Mouse (Mus musculus) stomach, postnatal 0 days (tissue): Measurements from ENCODE around the gene Nme9. TPM values are rescaled to one million over a fixed set of nuclear protein-coding genes. Genes with fewer than 3 reads are reported as not detected.

Source experiments
- ATAC-seq: fragments of 200-750 bp; cut with Nextera tagmentation; 2 replicates; pipeline ENCODE4 v1.8.0; 2017; ENCODE audit not compliant: low FRiP score, low TSS enrichment
- DNase-seq: peaks from one replicate; pipeline ENCODE4 v3.0.0-alpha.2; 2016; ENCODE audit warnings: low spot score
- H3K27ac ChIP-seq: fragments of 300-500 bp; sonication (generic); replicated peaks from 2 replicates; pipeline ENCODE4 v1.5.1; 2014; ENCODE audit warnings: mild to moderate bottlenecking, control low read depth
- H3K27me3 ChIP-seq: fragments of 300-500 bp; sonication (generic); 2 replicates; pipeline ENCODE4 v1.6.1; 2014; ENCODE audit warnings: low read length; ENCODE audit not compliant: control insufficient read depth, insufficient read depth
- H3K36me3 ChIP-seq: fragments of 300-500 bp; sonication (generic); 2 replicates; pipeline ENCODE4 v1.6.1; 2014; ENCODE audit warnings: low read length, mixed read lengths; ENCODE audit not compliant: control insufficient read depth, insufficient read depth
- H3K4me1 ChIP-seq: fragments of 300-500 bp; sonication (generic); replicated peaks from 2 replicates; pipeline ENCODE4 v1.6.1; 2014; ENCODE audit warnings: antibody characterized with exemption; ENCODE audit not compliant: control insufficient read depth, insufficient read depth
- H3K4me2 ChIP-seq: fragments of 300-500 bp; sonication (generic); replicated peaks from 2 replicates; pipeline ENCODE4 v1.6.1; 2014; ENCODE audit warnings: low read depth, mild to moderate bottlenecking, control low read depth, moderate library complexity
- H3K4me3 ChIP-seq: fragments of 300-500 bp; sonication (generic); 2 replicates; pipeline ENCODE4 v1.5.1; 2014; ENCODE audit warnings: low read depth, low read length, control low read depth
- H3K9ac ChIP-seq: fragments of 300-500 bp; sonication (generic); 2 replicates; pipeline ENCODE4 v1.6.1; 2014; ENCODE audit warnings: mild to moderate bottlenecking, low read length, control low read depth, mixed read lengths
- H3K9me3 ChIP-seq: fragments of 300-500 bp; sonication (generic); 2 replicates; pipeline ENCODE4 v1.6.1; 2016; ENCODE audit warnings: low read length; ENCODE audit not compliant: control insufficient read depth
- CTCF ChIP-seq: IDR thresholded peaks from 2 replicates; pipeline ENCODE4 v1.5.1; 2016; ENCODE audit warnings: antibody characterized with exemption, low read depth, mild to moderate bottlenecking, moderate library complexity
- EP300 ChIP-seq: optimal IDR thresholded peaks from 2 replicates; pipeline ENCODE3; 2016; ENCODE audit warnings: antibody characterized with exemption
- WGBS: fragments of 180-500 bp; shearing (Covaris S2); extraction: QIAGEN DNeasy Blood & Tissue Kit; methylation state at CpG from one replicate; pipeline ENCODE4 v1.1.7; 2014; 5-methylcytosine and 5-hydroxymethylcytosine counted together
- polyA plus RNA-seq: library from polyadenylated mRNA; unstranded; fragments of >200 nt; fragmentation: Nextera tagmentation; extraction: Ambion mirVana; gene quantifications from 2 replicates; pipeline ENCODE4 v1.2.1, GENCODE M21; 2015

Nme9 gene
- polyA plus RNA-seq, 1 experiment from 2014 or later, result not detected

DNA sequence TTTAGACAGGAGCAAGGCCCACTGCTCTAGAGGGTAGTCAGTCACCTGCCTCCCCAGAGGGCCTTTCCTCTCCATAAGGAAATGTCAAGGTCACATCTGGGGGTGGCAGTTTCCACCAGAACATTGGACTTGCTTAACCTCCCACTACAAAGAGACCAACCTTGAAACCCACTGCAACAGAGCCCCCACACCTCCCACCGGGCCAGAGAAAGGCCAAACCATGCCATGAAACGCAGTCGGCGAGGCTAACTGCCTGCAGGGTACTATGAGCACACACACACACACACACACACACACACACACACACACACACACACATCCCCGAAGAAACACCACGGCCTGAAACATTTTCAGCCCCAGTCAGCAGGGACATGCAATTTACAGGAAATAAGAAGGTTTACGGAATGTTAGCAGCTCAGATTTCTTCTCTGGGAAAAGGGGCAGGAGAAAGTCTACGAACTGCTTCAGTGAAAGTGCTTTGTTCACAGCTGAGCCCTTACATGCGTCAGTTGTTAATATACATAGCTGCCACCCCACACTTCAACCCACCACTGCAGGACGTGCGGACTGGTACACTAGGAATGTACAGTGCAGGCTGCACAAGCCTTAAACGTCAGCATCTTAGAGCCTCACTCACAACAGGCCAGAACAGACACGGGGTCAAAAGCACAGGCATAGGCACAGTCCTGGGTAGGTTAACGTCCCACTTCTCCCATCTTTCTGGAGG is 16.2 kb upstream of the Nme9 start:
- no peak for TF ChIP-seq EP300
- TF ChIP-seq CTCF, result no peak
- peak overlapping the region; percentile 89 for H3K4me2 ChIP-seq
- ATAC-seq (no peak), DNase-seq (no peak)
- no peaks in the 10 kb centered on the region for H3K9me3 ChIP-seq
- no peaks in the 10 kb centered on the region for H3K27me3 ChIP-seq
- no peaks in the 10 kb centered on the region for H3K36me3 ChIP-seq
- peak overlapping the region; percentile 82 for H3K27ac ChIP-seq
- peak overlapping the region; percentile 23; the same call in 1 of the 2 replicates for H3K9ac ChIP-seq
- WGBS, result 42% methylated on average over 14 of the region's 14 CpGs
- H3K4me1 ChIP-seq, result no peaks in the 10 kb centered on the region
- H3K4me3 ChIP-seq, result peak overlapping the region; percentile 69

DNA sequence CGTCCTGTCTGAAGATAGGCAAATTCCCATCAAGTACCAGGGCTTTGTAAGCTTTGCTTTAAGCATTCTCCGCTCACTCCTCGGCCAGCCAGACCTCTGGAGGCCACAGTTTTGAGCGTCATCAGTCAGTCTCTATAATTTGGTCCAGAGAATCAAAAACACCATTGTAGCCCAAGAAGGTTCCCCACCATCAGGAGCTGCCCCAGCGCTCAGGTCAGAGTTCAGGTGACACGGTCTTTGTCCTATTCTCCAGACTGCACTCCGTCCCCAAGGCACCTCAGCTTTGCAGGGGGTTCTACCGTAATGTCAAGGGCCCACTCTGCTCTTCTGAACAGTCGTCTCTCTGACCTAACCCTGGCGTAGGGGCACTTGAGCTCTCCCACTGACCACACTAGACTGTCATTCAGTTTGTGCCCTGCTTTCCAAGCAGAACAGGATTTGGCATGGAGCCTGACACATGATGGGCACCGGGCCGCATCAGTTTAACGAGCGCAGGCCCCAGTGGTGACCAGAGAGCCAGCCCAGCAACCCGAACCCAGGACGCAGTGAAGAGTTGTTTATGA is 15.6 kb upstream of the Nme9 start:
- Histone ChIP-seq H3K9ac (peak overlapping the region; percentile 77), H3K4me3 (peak overlapping the region; percentile 69), H3K4me1 (no peaks in the 10 kb centered on the region), H3K9me3 (no peaks in the 10 kb centered on the region), H3K27me3 (no peaks in the 10 kb centered on the region), H3K36me3 (no peaks in the 10 kb centered on the region), H3K4me2 (peak overlapping the region; percentile 89), H3K27ac (peak overlapping the region; percentile 82)
- ATAC-seq (peak; percentile 1; the same call in 1 of the 2 replicates), DNase-seq (peak; percentile 25)
- 27% methylated on average over 16 of the region's 16 CpGs for WGBS
- TF ChIP-seq CTCF (no peak), EP300 (no peak)

DNA sequence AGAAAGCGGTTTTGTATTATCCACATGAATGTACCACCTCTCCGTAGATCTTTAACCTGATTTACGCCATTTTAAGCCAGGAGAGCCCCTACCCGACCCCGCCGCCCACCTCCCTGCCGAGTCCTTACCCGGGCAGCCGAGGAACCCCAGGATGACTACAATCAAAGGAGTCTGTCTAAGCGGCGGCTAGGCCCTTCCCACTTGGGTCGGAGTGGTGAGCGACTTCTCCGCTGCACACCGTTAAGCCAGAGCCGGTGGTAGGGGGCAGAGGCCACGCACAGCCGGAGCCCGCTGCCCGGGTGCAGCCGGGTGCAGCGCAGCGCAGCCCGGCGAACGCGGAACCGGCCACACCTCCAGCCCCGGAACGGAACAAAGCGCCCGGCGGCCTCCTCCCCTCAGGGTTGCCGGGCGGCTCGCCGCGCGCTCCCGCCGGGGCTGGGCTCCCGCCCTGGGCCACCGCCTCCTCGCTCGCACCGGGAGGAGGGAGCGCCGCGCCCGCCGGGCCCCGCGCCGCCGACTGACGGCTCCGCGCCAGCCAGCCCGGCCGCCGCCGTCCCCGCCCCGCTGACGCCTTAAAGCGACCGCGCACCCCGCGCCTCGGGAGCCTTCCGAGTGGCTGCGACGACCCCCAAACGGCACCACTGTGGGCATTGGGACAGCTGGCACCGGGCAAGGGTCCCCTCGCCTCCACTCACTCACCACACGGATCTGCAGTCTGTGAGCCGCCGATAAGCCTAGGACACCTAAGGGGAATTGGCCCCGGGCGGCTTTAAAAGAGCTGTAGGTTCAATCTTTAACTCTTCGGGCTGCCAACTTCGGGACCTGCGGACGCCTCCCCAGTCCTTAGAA is 14.9 kb upstream of the Nme9 start:
- H3K27me3 ChIP-seq, result no peaks in the 10 kb centered on the region
- H3K4me3 ChIP-seq, result peak overlapping the region; percentile 69
- peak overlapping the region; percentile 82 for H3K27ac ChIP-seq
- H3K4me2 ChIP-seq, result peak overlapping the region; percentile 89
- ATAC-seq (peak; percentile 89), DNase-seq (peak; percentile 87)
- under 1% methylated on average over 76 of the region's 86 CpGs for WGBS
- H3K36me3 ChIP-seq, result no peaks in the 10 kb centered on the region
- TF ChIP-seq CTCF (no peak), EP300 (no peak)
- H3K9me3 ChIP-seq, result no peaks in the 10 kb centered on the region
- H3K9ac ChIP-seq, result peak overlapping the region; percentile 77
- no peaks in the 10 kb centered on the region for H3K4me1 ChIP-seq

DNA sequence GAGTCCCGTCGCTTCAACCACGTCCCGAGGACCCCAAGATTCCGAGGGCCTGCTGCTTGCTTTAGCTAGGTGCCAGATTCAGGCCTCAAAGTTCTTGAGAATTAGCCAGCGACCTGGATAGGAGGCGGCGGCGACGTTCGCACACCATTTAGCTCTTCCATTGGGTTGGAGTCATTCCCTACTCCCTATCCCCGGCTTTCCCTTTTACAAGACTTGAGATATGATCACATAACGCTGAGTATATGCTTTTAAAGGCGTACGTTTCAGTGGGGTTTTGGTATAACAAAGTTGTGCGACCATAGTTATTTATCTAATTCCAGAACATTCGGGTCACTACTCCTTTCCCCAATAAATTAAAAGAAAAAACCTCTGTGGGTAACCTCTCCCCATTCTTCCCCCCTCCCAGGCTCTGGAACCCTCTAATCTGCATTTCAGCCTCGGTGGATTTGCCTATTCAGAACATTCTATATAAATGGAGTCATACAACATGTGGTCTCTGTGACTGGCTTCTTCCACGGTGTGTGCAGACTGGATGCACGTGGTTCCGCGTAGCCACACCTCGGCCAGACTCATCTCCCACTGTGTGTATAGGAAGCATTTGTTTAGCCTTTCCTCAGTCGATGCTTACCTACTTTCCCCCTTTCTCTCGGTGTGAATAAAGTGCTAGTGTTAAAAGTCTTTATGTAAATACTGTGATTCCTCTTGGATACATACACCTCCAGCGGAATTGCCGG is 14.1 kb upstream of the Nme9 start, which contains the start of gene Mras:
Mras (minus strand) TSS at position 351 of the 734 bp plus-strand sequence.
- Histone ChIP-seq H3K9ac (peak within 1 kb of the TSS; percentile 77), H3K27me3 (no peaks in the 10 kb centered on the region), H3K4me3 (peak within 1 kb of the TSS; percentile 69), H3K4me1 (no peaks in the 10 kb centered on the region), H3K27ac (peak within 1 kb of the TSS; percentile 82), H3K9me3 (no peaks in the 10 kb centered on the region), H3K36me3 (no peaks in the 10 kb centered on the region), H3K4me2 (peak within 1 kb of the TSS; percentile 89)
- DNase-seq, result peak; percentile 41
- TF ChIP-seq EP300 (no peak), CTCF (no peak)
- 10% methylated on average over 27 of the region's 27 CpGs for WGBS
- peak; percentile 47; the same call in 1 of the 2 replicates for ATAC-seq

DNA sequence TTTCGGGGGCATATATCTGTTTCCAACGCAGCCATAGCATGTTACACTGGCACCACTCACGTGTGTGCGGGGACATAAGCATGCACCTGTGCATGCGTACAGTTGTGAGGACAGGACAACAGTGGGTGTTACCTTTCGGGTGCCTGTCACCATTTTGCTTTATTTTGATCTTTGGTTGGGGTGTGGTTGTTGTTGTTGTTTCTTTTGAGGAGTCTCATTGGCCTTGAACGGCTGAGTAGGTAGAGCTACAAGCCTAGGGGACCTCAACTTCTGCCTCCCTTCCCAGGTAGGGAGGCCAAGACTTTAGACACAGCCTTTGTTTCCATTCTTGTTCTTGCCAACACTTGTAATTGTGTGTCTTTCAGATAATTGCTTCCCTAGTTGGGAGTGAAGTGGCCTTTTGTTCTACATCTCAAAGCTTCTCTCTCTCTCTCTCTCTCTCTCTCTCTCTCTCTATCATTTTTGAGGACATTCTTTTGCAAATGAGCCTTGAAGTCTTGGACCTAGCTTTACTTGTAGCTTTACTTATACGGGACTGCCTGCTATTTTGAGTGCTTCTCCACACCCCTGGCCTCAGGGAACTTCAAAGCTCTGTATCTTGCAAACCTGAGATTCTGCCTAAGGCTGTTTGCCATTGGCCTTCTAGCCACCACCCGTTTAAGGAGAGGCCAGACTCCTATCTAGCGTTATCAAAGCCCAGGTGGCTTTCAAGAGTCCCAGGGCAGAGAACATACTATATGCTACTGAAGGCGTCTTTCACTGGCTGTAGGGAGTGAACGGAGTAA is 13.3 kb upstream of the Nme9 start:
- H3K9me3 ChIP-seq, result no peaks in the 10 kb centered on the region
- no peak overlapping the region for H3K4me3 ChIP-seq
- no peaks in the 10 kb centered on the region for H3K4me1 ChIP-seq
- ATAC-seq, result no peak
- H3K27me3 ChIP-seq, result no peaks in the 10 kb centered on the region
- no peak overlapping the region for H3K9ac ChIP-seq
- TF ChIP-seq EP300, result no peak
- TF ChIP-seq CTCF, result no peak
- no peaks in the 10 kb centered on the region for H3K36me3 ChIP-seq
- H3K4me2 ChIP-seq, result no peak overlapping the region; the same call in 1 of the 2 replicates
- no peak overlapping the region for H3K27ac ChIP-seq
- 72% methylated on average over 12 of the region's 12 CpGs for WGBS
- DNase-seq, result no peak
